Mouse (Mus musculus): ENCODE data around the gene Ifit2. TPM values are rescaled to one million over a fixed set of nuclear protein-coding genes. Genes with fewer than 3 reads are reported as not detected.
A peak's percentile ranks its signal among the peaks of the same experiment; 100 is the strongest.

Gene Ifit2
- polyA plus RNA-seq (2014; fragmentation: Nextera tagmentation; extraction: Ambion mirVana), result 8.9 and 10.3 TPM in 2 replicates

DNA sequence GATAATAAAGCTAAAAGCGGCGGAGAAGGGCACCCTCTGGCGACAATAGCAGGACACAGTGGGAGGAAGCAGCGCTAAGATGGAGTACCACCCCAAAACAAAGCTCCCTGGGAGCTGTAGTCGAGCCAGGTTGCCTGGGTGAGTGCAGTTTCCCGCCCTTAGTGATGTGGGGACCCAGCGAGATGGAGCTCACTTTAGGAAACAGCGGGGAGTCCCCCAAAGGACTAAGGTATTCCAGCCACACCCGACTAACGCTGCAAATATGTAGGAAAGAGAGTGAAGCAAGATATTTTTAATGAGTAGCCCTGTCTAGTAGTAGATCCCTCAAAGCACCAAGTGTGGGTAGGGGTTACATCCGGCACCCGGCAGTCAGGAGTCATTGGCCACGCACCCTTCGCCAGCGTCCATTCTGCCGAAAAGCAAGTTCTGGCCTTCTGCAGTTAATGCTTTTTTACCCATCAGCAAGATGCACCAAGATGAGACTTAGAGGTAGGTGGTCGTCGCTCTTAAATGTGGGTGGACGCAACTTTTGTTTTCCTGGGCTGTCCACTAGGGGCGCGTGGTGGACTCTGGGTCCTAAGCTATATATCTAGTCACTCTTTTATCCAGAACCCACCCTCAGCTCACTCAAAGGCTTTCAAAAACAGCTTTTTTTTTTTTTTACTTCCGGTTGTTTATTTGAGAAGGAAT, at the start of gene Ifit2:
Ifit2 (plus strand) TSS at position 161 of the 690 bp plus-strand sequence.
- H3K4me3 ChIP-seq (ENCODE audit: low read depth, low read length), result peak within 1 kb of the TSS; percentile 45
- DNase-seq (ENCODE audit: low spot score) (peak; percentile 85), ATAC-seq (replicated peaks; ENCODE audit: low FRiP score, low TSS enrichment, low read depth) (peak; percentile 91)
- H3K4me1 ChIP-seq (replicated peaks; ENCODE audit: control insufficient read depth, insufficient read depth, low read length), result peaks cover 14% of the 10 kb centered on the region
- no peaks in the 10 kb centered on the region for H3K36me3 ChIP-seq (ENCODE audit: control insufficient read depth, insufficient read depth, low read length)
- peak within 1 kb of the TSS; percentile 39 for H3K9ac ChIP-seq (ENCODE audit: low read length)
- no peaks in the 10 kb centered on the region for H3K27me3 ChIP-seq (replicated peaks; ENCODE audit: control insufficient read depth, insufficient read depth, low read length)
- WGBS, result 2% methylated on average over 22 of the region's 22 CpGs
- H3K4me2 ChIP-seq (ENCODE audit: low read length), result peak within 1 kb of the TSS; percentile 60
- peak within 1 kb of the TSS; percentile 71; the same call in 1 of the 2 replicates for H3K27ac ChIP-seq (ENCODE audit: low read depth)
- no peaks in the 10 kb centered on the region; the same call in 1 of the 2 replicates for H3K9me3 ChIP-seq (ENCODE audit: control insufficient read depth, low read length)

DNA sequence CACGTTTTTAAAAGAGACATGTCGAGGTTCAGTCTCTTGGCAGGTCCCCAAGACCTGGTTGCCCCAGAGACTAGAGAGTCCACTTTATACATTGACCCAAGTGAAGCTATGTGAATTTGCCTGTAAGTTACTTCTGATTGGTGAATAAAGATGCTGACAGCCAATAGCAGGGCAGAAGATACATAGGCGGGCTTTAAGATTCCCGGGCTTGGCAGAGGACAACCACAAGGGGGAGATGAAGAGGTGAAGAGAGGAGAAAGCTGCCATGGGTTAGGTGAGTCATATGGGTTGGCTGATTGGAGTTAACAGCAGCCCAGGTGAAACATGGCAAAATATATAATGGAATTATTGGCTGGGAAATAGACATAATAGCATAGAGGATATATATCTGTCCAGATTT, 49.7 kb upstream of the Ifit2 start:
- no peak overlapping the region for H3K4me3 ChIP-seq (ENCODE audit: low read depth, low read length)
- peak; percentile 83 for ATAC-seq (replicated peaks; ENCODE audit: low FRiP score, low TSS enrichment, low read depth)
- no peaks in the 10 kb centered on the region for H3K4me1 ChIP-seq (replicated peaks; ENCODE audit: control insufficient read depth, insufficient read depth, low read length)
- no peak overlapping the region for H3K27ac ChIP-seq (ENCODE audit: low read depth)
- WGBS, result 41% methylated on average over 4 of the region's 4 CpGs
- peaks cover 40% of the 10 kb centered on the region for H3K36me3 ChIP-seq (ENCODE audit: control insufficient read depth, insufficient read depth, low read length)
- no peaks in the 10 kb centered on the region for H3K9me3 ChIP-seq (ENCODE audit: control insufficient read depth, low read length)
- no peak overlapping the region for H3K4me2 ChIP-seq (ENCODE audit: low read length)
- no peaks in the 10 kb centered on the region for H3K27me3 ChIP-seq (replicated peaks; ENCODE audit: control insufficient read depth, insufficient read depth, low read length)
- H3K9ac ChIP-seq (ENCODE audit: low read length), result no peak overlapping the region
- peak; percentile 64 for DNase-seq (ENCODE audit: low spot score)

DNA sequence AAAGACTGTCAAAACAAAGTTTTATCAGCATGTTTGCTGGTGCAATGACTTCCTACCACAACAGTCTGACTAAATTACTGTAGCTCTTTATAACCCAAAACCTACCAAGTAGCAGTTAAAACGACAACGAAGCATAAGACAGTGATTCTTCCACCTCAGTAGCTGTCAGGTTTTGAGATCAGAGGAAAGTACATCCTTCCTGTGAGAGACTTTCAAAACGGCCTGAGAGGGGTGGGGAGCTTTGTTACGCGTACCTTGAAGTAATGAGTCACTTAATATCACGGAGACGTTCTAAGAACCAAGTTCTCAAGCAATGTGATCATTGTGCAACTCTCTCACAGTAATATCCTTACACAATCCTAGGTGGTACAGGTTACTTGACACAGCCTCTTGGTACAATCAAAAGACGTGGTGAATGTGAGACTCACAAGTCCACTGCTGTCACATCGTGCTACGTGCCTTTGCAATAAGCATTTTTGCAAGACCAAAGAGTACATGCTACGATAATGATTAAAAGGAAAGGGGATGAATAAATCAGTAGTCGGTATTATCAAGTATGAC, 45.3 kb upstream of the Ifit2 start:
- Histone ChIP-seq H3K4me3 (ENCODE audit: low read depth, low read length) (no peak overlapping the region), H3K4me1 (replicated peaks; ENCODE audit: control insufficient read depth, insufficient read depth, low read length) (no peaks in the 10 kb centered on the region), H3K36me3 (ENCODE audit: control insufficient read depth, insufficient read depth, low read length) (peaks cover 47% of the 10 kb centered on the region), H3K27ac (ENCODE audit: low read depth) (no peak overlapping the region), H3K9ac (ENCODE audit: low read length) (no peak overlapping the region), H3K27me3 (replicated peaks; ENCODE audit: control insufficient read depth, insufficient read depth, low read length) (no peaks in the 10 kb centered on the region), H3K9me3 (ENCODE audit: control insufficient read depth, low read length) (no peaks in the 10 kb centered on the region), H3K4me2 (ENCODE audit: low read length) (no peak overlapping the region)
- no peak for ATAC-seq (replicated peaks; ENCODE audit: low FRiP score, low TSS enrichment, low read depth)
- no peak for DNase-seq (ENCODE audit: low spot score)
- 85% methylated on average over 12 of the region's 12 CpGs for WGBS

DNA sequence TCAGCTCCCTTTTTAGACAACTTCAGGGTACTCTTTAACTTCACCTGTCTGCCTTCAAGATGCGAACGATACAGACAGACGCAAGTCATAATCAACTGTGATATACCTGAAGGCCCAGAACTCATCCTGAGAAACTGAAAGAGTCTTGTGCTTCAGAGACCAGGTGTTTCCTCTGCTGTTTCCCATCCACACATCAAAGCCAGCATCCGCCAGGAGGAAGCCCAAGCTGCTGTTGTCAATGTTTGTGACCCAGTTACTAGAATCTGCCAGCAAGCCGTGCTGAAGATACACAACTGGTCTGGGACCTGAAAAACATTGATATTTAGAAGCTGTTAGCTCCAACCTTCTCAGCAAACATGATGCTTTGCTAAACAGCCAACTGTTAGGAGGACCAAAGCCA, 39.8 kb upstream of the Ifit2 start:
- Histone ChIP-seq H3K9me3 (ENCODE audit: control insufficient read depth, low read length) (no peaks in the 10 kb centered on the region), H3K9ac (ENCODE audit: low read length) (no peak overlapping the region), H3K4me2 (ENCODE audit: low read length) (no peak overlapping the region), H3K27ac (ENCODE audit: low read depth) (no peak overlapping the region), H3K27me3 (replicated peaks; ENCODE audit: control insufficient read depth, insufficient read depth, low read length) (no peaks in the 10 kb centered on the region), H3K4me1 (replicated peaks; ENCODE audit: control insufficient read depth, insufficient read depth, low read length) (no peaks in the 10 kb centered on the region), H3K36me3 (ENCODE audit: control insufficient read depth, insufficient read depth, low read length) (peaks cover 29% of the 10 kb centered on the region; the same call in 1 of the 2 replicates), H3K4me3 (ENCODE audit: low read depth, low read length) (no peak overlapping the region)
- DNase-seq (ENCODE audit: low spot score) (no peak), ATAC-seq (replicated peaks; ENCODE audit: low FRiP score, low TSS enrichment, low read depth) (no peak)
- WGBS, result 74% methylated on average over 5 of the region's 5 CpGs

DNA sequence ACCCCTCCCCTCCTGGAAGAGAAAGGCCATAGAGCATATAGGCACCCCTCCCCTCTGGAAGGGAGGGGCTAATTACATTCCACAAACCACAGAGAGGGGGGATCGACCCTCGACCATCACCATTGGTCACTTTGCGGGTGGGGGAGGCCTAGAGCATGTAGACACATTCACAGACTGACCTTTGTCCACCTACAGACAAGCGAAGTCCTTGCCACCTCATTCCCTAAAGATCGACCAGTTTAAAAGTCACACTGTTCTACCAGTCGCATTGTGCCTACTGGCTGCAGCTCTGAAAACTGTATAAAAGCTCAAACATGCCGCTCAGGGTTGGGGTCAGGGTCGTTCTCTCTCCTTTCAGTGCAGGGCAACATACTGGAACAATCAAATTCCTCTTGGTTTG, 39.0 kb upstream of the Ifit2 start:
- no peak overlapping the region for H3K9ac ChIP-seq (ENCODE audit: low read length)
- H3K27ac ChIP-seq (ENCODE audit: low read depth), result no peak overlapping the region
- no peak for DNase-seq (ENCODE audit: low spot score)
- peaks cover 21% of the 10 kb centered on the region; the same call in 1 of the 2 replicates for H3K36me3 ChIP-seq (ENCODE audit: control insufficient read depth, insufficient read depth, low read length)
- H3K27me3 ChIP-seq (replicated peaks; ENCODE audit: control insufficient read depth, insufficient read depth, low read length), result no peaks in the 10 kb centered on the region
- H3K4me1 ChIP-seq (replicated peaks; ENCODE audit: control insufficient read depth, insufficient read depth, low read length), result no peaks in the 10 kb centered on the region
- no peak for ATAC-seq (replicated peaks; ENCODE audit: low FRiP score, low TSS enrichment, low read depth)
- WGBS, result 53% methylated on average over 8 of the region's 8 CpGs
- H3K4me2 ChIP-seq (ENCODE audit: low read length), result no peak overlapping the region
- no peaks in the 10 kb centered on the region for H3K9me3 ChIP-seq (ENCODE audit: control insufficient read depth, low read length)
- no peak overlapping the region for H3K4me3 ChIP-seq (ENCODE audit: low read depth, low read length)

DNA sequence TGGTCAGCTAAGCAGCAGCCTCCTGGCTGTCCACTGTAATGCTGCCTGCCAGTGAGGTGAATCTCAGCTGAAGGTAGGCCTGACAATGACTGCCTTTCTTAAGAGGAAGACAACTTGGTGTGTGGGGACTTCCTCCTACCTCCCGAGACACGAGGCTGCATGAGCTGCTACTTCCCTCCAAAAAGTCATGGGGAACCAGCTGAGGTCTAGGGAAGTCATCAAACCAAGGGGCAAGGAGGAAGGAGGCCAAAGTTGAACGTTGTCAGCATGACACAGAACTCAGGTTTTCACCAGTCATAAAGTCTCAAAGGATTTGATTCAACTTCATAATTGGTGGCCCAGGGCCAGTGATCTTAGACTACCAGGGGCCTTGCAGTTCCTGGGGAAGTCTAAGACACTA, 34.8 kb upstream of the Ifit2 start:
- no peak overlapping the region for H3K4me2 ChIP-seq (ENCODE audit: low read length)
- no peak overlapping the region for H3K4me3 ChIP-seq (ENCODE audit: low read depth, low read length)
- H3K27ac ChIP-seq (ENCODE audit: low read depth), result no peak overlapping the region
- H3K27me3 ChIP-seq (replicated peaks; ENCODE audit: control insufficient read depth, insufficient read depth, low read length), result no peaks in the 10 kb centered on the region
- no peak overlapping the region for H3K9ac ChIP-seq (ENCODE audit: low read length)
- H3K4me1 ChIP-seq (replicated peaks; ENCODE audit: control insufficient read depth, insufficient read depth, low read length), result no peaks in the 10 kb centered on the region
- ATAC-seq (replicated peaks; ENCODE audit: low FRiP score, low TSS enrichment, low read depth) (no peak), DNase-seq (ENCODE audit: low spot score) (no peak)
- WGBS, result 92% methylated on average over 3 of the region's 3 CpGs
- no peaks in the 10 kb centered on the region for H3K9me3 ChIP-seq (ENCODE audit: control insufficient read depth, low read length)
- H3K36me3 ChIP-seq (ENCODE audit: control insufficient read depth, insufficient read depth, low read length), result 0 out of 2 replicates have a peak, but pooled peaks cover 5% of the 10 kb centered on the region

DNA sequence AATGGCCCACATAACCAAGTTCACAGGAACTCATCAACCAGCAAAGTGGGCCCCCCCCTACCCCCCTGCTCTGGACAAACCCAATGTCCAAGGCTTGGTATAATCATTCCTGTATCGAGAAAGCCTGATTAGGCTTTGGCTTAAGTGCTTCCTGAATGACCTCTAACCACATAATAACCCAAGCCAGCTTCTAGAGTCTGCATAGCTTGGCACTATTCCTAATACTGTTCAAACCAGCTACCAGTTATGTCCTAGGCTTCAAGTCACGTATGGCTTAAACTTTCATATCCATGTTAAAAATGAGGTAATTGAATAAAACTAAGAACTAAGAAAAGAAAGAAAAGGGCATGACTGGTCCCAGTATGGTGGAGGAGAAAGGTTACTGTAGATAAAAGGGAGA, 34.1 kb upstream of the Ifit2 start:
- Histone ChIP-seq H3K4me2 (ENCODE audit: low read length) (no peak overlapping the region), H3K4me3 (ENCODE audit: low read depth, low read length) (no peak overlapping the region), H3K4me1 (replicated peaks; ENCODE audit: control insufficient read depth, insufficient read depth, low read length) (no peaks in the 10 kb centered on the region), H3K27ac (ENCODE audit: low read depth) (no peak overlapping the region), H3K27me3 (replicated peaks; ENCODE audit: control insufficient read depth, insufficient read depth, low read length) (no peaks in the 10 kb centered on the region), H3K36me3 (ENCODE audit: control insufficient read depth, insufficient read depth, low read length) (0 out of 2 replicates have a peak, but pooled peaks cover 8% of the 10 kb centered on the region), H3K9me3 (ENCODE audit: control insufficient read depth, low read length) (no peaks in the 10 kb centered on the region), H3K9ac (ENCODE audit: low read length) (no peak overlapping the region)
- no peak for ATAC-seq (replicated peaks; ENCODE audit: low FRiP score, low TSS enrichment, low read depth)
- 90% methylated on average over 2 of the region's 2 CpGs for WGBS
- no peak for DNase-seq (ENCODE audit: low spot score)

DNA sequence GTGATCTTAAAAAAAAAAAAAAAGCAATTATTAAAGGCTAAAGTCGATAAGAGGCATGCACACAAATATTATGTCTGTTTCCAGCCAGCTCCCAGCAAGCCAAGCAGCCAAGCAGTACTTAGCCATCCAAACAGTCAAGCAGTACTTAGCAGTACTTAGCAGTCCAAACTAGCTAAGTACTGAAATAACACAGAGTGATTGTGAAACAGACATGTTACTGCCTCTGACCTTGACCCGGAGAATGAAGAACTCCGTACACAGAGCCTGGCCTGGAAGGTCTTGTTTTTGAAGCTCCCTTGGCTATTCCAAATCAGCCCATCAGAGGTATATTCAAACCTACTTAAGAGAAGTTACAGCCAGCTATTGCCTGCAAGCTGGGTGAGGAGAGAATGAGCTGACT, 33.3 kb upstream of the Ifit2 start:
- Histone ChIP-seq H3K4me3 (ENCODE audit: low read depth, low read length) (no peak overlapping the region), H3K4me2 (ENCODE audit: low read length) (no peak overlapping the region), H3K27me3 (replicated peaks; ENCODE audit: control insufficient read depth, insufficient read depth, low read length) (no peaks in the 10 kb centered on the region), H3K36me3 (ENCODE audit: control insufficient read depth, insufficient read depth, low read length) (peaks cover 14% of the 10 kb centered on the region), H3K9ac (ENCODE audit: low read length) (no peak overlapping the region), H3K27ac (ENCODE audit: low read depth) (no peak overlapping the region), H3K4me1 (replicated peaks; ENCODE audit: control insufficient read depth, insufficient read depth, low read length) (no peaks in the 10 kb centered on the region), H3K9me3 (ENCODE audit: control insufficient read depth, low read length) (no peaks in the 10 kb centered on the region)
- 80% methylated on average over 3 of the region's 3 CpGs for WGBS
- DNase-seq (ENCODE audit: low spot score) (no peak), ATAC-seq (replicated peaks; ENCODE audit: low FRiP score, low TSS enrichment, low read depth) (no peak)

Data from intestine, embryonic 14.5 days (tissue).